Mouse (Mus musculus) forebrain, embryonic 14.5 days (tissue): ENCODE measurements at regions not wholly inside any gene's neighbourhood (a gene's known extent, or its start where the extent isn't known, plus 50 kb on each side); places are given as distances from the start of the nearest gene placed in this dataset.

Experiments used
- ATAC-seq: fragments of 200-750 bp; cut with Nextera tagmentation; 2 replicates; pipeline ENCODE4 v1.8.0; 2017; ENCODE audit warnings: mild to moderate bottlenecking, moderate library complexity
- DNase-seq: peaks from one replicate; pipeline ENCODE4 v3.0.0-alpha.2; 2015; ENCODE audit warnings: low spot score
- H3K27ac ChIP-seq: fragments of 300-500 bp; sonication (generic); 2 replicates; pipeline ENCODE4 v1.5.1; 2014; ENCODE audit warnings: low read depth, mild to moderate bottlenecking, control low read depth, low read length, moderate library complexity
- H3K27me3 ChIP-seq: fragments of 300-500 bp; sonication (generic); replicated peaks from 2 replicates; pipeline ENCODE4 v1.6.1; 2014; ENCODE audit warnings: low read length, control low read depth, mixed read lengths; ENCODE audit not compliant: control insufficient read depth, insufficient read depth
- H3K36me3 ChIP-seq: fragments of 300-500 bp; sonication (generic); 2 replicates; pipeline ENCODE4 v1.6.1; 2014; ENCODE audit warnings: low read length, control low read depth; ENCODE audit not compliant: control insufficient read depth, insufficient read depth
- H3K4me1 ChIP-seq: fragments of 300-500 bp; sonication (generic); 2 replicates; pipeline ENCODE4 v1.6.1; 2014; ENCODE audit warnings: antibody characterized with exemption, low read length, control low read depth; ENCODE audit not compliant: control insufficient read depth, insufficient read depth
- H3K4me2 ChIP-seq: fragments of 300-500 bp; sonication (generic); 2 replicates; pipeline ENCODE4 v1.6.1; 2014; ENCODE audit warnings: mild to moderate bottlenecking, control low read depth, low read length
- H3K4me3 ChIP-seq: fragments of 300-500 bp; sonication (generic); 2 replicates; pipeline ENCODE4 v1.5.1; 2014; ENCODE audit warnings: low read depth, low read length, control low read depth
- H3K9ac ChIP-seq: fragments of 300-500 bp; sonication (generic); 2 replicates; pipeline ENCODE4 v1.6.1; 2014; ENCODE audit warnings: mild to moderate bottlenecking, low read length, control low read depth, moderate library complexity
- H3K9me3 ChIP-seq: fragments of 300-500 bp; sonication (generic); replicated peaks from 2 replicates; pipeline ENCODE4 v1.6.1; 2016; ENCODE audit warnings: low read length, control low read depth, mixed read lengths; ENCODE audit not compliant: control insufficient read depth
- WGBS: fragments of 180-500 bp; shearing (Covaris S2); extraction: QIAGEN DNeasy Blood & Tissue Kit; methylation state at CpG from one replicate; pipeline ENCODE4 v1.1.7; 2014; 5-methylcytosine and 5-hydroxymethylcytosine counted together

DNA sequence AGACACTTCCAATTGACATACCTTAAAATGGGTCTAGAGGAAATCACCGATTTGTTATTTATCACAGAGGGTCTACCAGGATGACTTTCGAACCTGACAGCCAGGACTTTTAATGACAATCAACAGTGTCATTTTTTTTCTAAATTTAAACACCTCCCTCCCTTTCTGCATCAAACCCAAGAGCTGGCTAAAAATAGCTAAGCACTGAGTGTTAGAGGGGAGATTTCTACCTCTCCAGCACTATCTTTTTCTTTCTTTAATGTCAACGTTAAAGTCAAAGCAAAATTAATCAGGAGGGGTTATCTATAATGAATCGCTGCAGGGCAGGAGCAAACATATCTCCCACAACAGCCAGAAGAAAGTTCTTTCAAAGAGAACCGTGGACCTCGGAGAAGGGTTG lies 356.6 kb upstream of the 3110018I06Rik start:
- Histone ChIP-seq H3K9ac (no peak overlapping the region), H3K4me1 (no peaks in the 10 kb centered on the region), H3K4me2 (no peak overlapping the region), H3K36me3 (no peaks in the 10 kb centered on the region), H3K27me3 (no peaks in the 10 kb centered on the region), H3K9me3 (no peaks in the 10 kb centered on the region), H3K4me3 (no peak overlapping the region), H3K27ac (no peak overlapping the region)
- no peak for DNase-seq
- 85% methylated on average over 6 of the region's 6 CpGs for WGBS
- ATAC-seq: no peak

DNA sequence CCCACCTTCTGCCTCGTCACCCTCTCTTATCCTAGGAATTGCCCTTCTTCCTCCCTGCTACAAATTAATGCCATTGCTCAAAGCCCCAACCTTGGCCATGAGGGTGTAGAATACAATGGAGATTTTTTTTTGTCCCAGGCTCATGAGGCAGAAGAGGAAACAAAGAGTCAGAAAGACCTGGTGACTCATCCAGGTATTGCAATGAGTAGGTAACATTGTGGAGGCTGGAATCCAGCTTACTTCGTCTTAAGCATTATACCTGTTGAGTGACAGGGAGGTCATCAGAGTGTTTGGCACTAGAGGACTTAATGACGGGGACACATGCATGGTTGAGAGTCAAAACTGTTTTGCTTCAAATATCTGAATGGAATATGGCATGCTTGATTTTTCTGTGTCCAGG lies 355.9 kb upstream of the 3110018I06Rik start:
- Histone ChIP-seq H3K36me3 (no peaks in the 10 kb centered on the region), H3K4me2 (no peak overlapping the region), H3K9ac (no peak overlapping the region), H3K9me3 (no peaks in the 10 kb centered on the region), H3K27ac (no peak overlapping the region), H3K4me1 (no peaks in the 10 kb centered on the region), H3K4me3 (no peak overlapping the region), H3K27me3 (no peaks in the 10 kb centered on the region)
- ATAC-seq (no peak), DNase-seq (no peak)
- 84% methylated on average over 3 of the region's 3 CpGs for WGBS

DNA sequence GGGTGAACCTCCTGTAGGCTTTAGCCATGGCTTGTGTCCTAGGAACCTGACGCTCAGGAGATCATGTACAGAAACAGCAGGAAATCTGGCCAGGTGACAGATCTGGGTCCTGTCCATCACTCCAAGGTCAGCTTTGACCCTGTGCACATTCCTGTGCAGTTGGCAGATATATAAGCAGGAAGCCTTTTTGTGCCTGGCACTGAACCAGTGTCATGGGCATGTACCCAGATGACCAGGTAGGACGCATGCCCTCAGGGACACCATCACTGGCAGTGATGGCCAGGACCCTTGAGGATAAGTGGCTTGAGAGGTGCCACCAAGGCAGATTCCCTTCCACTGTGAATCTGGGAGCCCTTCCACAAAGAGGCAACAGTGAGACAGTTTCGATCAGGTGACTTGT lies 354.1 kb upstream of the 3110018I06Rik start:
- no peaks in the 10 kb centered on the region for H3K36me3 ChIP-seq
- H3K4me2 ChIP-seq: no peak overlapping the region
- H3K4me3 ChIP-seq: no peak overlapping the region
- ATAC-seq (no peak), DNase-seq (no peak)
- H3K27ac ChIP-seq: no peak overlapping the region
- no peaks in the 10 kb centered on the region for H3K9me3 ChIP-seq
- 86% methylated on average over 3 of the region's 3 CpGs for WGBS
- no peaks in the 10 kb centered on the region for H3K27me3 ChIP-seq
- no peaks in the 10 kb centered on the region for H3K4me1 ChIP-seq
- no peak overlapping the region for H3K9ac ChIP-seq

DNA sequence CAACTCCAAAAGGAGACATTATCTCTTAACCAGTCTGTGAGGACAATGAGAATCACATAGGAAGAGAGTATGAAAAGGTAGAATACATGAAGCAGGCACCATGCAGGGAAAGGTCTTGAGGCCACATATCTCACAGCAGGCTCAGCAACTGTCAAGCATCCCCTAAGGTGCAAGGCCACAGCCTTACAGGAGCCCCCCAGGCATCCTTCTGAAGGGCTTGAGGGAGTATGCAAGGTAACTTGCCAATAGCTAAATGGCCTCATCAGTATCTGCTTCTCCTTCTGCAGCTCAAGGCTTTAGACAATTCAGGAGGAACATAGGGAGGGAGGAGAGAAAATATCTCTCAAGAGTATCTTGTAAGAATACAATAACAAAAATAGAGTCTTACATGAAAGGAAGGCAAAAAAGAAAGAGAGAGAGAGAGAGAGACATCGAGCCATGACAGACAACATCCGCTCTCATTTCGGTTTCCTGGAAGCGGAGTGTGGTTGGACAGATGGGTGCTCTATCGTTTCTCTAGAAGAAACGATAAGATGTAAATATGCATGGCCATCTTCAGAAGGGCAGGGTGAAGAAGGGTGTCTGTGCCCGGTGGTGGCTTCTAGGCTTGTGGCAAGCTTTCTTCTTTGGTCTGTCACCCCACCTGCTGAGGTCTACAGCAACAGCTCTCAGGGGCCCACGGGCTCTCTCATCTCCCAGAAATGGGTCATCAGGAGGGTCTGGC lies 349.6 kb upstream of the 3110018I06Rik start:
- DNase-seq (no peak), ATAC-seq (no peak)
- Histone ChIP-seq H3K9me3 (no peaks in the 10 kb centered on the region), H3K27ac (no peak overlapping the region), H3K4me3 (no peak overlapping the region), H3K4me2 (no peak overlapping the region), H3K27me3 (no peaks in the 10 kb centered on the region), H3K9ac (no peak overlapping the region), H3K4me1 (no peaks in the 10 kb centered on the region), H3K36me3 (no peaks in the 10 kb centered on the region)
- WGBS: 96% methylated on average over 8 of the region's 8 CpGs

DNA sequence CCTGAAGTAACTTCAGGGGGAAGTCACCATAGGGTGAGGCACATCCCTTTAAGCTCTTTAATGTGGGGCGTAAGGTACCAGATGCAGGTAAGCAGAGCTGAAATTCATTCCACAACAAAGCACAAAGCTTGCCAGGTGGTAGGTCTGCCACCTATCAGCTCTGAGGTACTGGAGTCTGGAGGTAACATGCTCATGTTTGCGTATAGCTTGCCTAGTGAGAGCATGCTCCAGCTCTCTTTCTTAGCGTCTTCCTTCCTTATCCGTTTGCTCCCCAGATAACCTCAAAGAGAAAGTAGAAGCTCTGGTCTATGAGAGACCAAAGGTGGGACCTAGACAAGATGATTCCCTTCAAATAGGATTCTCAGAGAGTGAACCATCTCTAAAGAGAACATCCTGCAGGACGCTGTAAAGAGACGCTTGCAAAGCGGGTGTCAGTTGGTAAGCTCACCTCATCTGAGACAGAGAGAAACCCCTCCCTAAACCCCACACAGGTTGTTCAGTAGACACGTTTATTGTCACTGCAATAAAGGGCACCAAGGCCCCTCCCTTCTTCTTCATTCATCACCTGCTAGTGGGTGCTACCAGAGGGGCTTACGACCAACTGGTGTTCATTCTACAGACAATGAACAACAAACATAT lies 347.4 kb upstream of the 3110018I06Rik start:
- ATAC-seq (no peak), DNase-seq (no peak)
- H3K4me3 ChIP-seq: no peak overlapping the region
- no peaks in the 10 kb centered on the region for H3K36me3 ChIP-seq
- H3K27ac ChIP-seq: no peak overlapping the region
- H3K4me1 ChIP-seq: no peaks in the 10 kb centered on the region
- H3K27me3 ChIP-seq: no peaks in the 10 kb centered on the region
- no peak overlapping the region for H3K4me2 ChIP-seq
- WGBS: 88% methylated on average over 9 of the region's 9 CpGs
- H3K9ac ChIP-seq: no peak overlapping the region
- H3K9me3 ChIP-seq: no peaks in the 10 kb centered on the region

DNA sequence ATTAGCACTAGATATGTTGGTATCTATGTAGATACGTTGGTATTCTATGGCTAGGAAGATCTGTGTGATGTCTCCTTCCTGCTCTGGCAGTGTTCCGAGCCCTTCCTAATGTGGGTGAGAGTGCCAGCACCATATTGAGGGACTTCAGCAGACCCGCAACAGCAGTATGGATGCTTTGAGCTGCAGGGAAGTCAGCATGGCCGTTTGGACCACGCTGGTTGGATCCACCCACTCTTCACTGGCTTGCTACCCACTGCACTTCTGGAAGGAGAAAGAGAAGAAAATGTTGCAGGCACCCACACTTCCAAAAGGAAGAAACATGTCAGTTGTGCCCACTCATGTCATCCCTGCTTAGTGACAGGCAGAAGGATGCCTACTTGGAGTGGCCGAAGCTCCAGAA lies 346.2 kb upstream of the 3110018I06Rik start:
- WGBS: 92% methylated on average over 6 of the region's 6 CpGs
- Histone ChIP-seq H3K4me3 (no peak overlapping the region), H3K9ac (no peak overlapping the region), H3K27me3 (no peaks in the 10 kb centered on the region), H3K4me2 (no peak overlapping the region), H3K9me3 (no peaks in the 10 kb centered on the region), H3K36me3 (no peaks in the 10 kb centered on the region), H3K27ac (no peak overlapping the region), H3K4me1 (no peaks in the 10 kb centered on the region)
- ATAC-seq (no peak), DNase-seq (no peak)

DNA sequence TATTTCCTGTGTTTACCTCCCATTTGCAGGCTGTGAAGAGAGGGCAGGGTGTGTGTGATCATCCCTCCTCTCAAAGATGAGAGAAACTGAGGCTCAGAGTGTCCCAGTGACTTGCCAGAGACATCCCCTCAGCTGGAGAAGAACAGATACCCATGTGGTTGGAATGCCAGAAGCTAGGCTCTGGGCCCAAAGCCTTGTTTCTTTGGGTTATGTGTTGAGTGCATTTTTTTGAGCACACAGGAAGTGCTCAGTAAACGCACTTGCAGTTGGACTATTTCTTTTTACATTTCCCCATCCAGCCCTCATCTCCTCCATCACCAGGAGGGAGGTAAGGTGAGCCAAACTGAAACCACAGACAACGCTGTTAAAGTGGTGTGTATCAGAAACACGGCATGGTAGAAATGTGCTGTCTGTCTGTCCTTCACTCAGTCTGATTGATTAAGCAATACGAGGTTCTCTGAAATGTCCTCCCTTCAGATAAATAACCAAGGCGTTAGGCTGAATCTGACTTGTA lies 341.8 kb upstream of the 3110018I06Rik start:
- WGBS: 91% methylated on average over 5 of the region's 5 CpGs
- no peak for ATAC-seq

DNA sequence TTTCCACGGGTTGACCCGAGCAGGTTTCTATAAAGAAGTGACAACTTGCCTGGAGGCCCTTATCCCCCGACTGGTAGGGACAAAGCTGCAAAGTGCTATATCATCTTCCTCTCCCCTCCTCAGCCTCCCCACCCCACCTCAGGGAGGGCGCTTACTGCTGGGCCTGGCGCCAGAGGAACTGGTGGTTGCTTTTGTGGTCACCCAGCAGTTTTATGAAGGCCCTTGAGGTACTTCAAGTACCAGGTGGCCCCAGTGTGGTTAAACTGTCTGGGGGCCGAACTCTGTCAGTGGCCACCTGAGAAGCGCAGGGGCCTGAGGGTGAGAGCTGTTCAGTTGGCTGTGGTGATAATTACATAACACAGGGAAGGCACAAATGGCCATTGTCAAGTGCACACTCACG lies 340.0 kb upstream of the 3110018I06Rik start:
- H3K9ac ChIP-seq: no peak overlapping the region
- H3K9me3 ChIP-seq: no peaks in the 10 kb centered on the region
- H3K4me1 ChIP-seq: no peaks in the 10 kb centered on the region
- ATAC-seq (no peak), DNase-seq (no peak)
- 86% methylated on average over 8 of the region's 8 CpGs for WGBS
- H3K4me2 ChIP-seq: no peak overlapping the region
- H3K4me3 ChIP-seq: no peak overlapping the region
- H3K27me3 ChIP-seq: no peaks in the 10 kb centered on the region
- no peak overlapping the region for H3K27ac ChIP-seq
- H3K36me3 ChIP-seq: no peaks in the 10 kb centered on the region

More for the DNA sequence above, 341.8 kb upstream of the 3110018I06Rik start:
- H3K36me3 ChIP-seq: no peaks in the 10 kb centered on the region
- H3K9me3 ChIP-seq: no peaks in the 10 kb centered on the region
- no peak overlapping the region for H3K9ac ChIP-seq
- no peak overlapping the region for H3K27ac ChIP-seq
- DNase-seq: no peak
- no peaks in the 10 kb centered on the region for H3K27me3 ChIP-seq
- H3K4me3 ChIP-seq: no peak overlapping the region
- H3K4me2 ChIP-seq: no peak overlapping the region
- no peaks in the 10 kb centered on the region for H3K4me1 ChIP-seq

DNA sequence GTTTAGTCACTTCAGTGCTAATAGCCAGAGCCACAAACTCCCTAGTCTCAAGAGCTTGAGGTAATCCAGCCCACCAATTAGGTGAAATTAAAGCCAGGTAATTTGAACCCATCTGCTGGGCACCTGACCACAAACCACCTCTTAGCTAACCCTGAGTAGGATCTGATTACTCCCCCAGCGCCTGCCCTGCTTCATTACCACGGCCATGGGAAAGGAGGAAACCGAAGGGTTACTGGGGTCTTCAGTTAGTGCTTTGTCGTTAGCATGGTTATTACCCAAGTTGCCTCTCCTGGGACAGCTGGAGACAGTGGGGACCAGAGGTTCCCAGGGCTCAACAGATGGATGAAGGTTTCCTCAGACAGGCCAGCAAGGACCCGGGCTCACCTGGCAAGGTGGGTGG lies 337.3 kb upstream of the 3110018I06Rik start:
- Histone ChIP-seq H3K4me2 (no peak overlapping the region), H3K9ac (no peak overlapping the region), H3K9me3 (no peaks in the 10 kb centered on the region), H3K27me3 (no peaks in the 10 kb centered on the region), H3K4me1 (no peaks in the 10 kb centered on the region), H3K36me3 (no peaks in the 10 kb centered on the region), H3K27ac (no peak overlapping the region), H3K4me3 (no peak overlapping the region)
- ATAC-seq (no peak), DNase-seq (no peak)
- WGBS: 89% methylated on average over 5 of the region's 5 CpGs
